Mouse (Mus musculus) T-cell, adult 66 days (primary cell): ENCODE data around the gene Cdsn. TPM values are rescaled to one million over a fixed set of nuclear protein-coding genes. Genes with fewer than 3 reads are reported as not detected.

Source experiments
- total RNA-seq, 2 experiments: library from RNA; stranded (reverse); gene quantifications; 3 replicates in 1 of 2; 4 replicates in 1 of 2; pipeline ENCODE4 v1.2.4; 2023

Cdsn gene
- total RNA-seq = not detected

GRCm38 (mm10) chr17:35551881-35552414 is at the start of gene Cdsn:
TSS of gene Cdsn (plus strand) at chr17:35552128.

GRCm38 (mm10) chr17:35505776-35506175 is 46.2 kb upstream of the Cdsn start, which contains the start of gene Pou5f1:
TSS of gene Pou5f1 (plus strand) at chr17:35506018.

GRCm38 (mm10) chr17:35516652-35517500 is 35.1 kb upstream of the Cdsn start, which contains the start of the genes Tcf19 and Cchcr1:
TSS of gene Tcf19 (minus strand) at chr17:35516824.
TSS of gene Cchcr1 (plus strand) at chr17:35517100.

GRCm38 (mm10) chr17:35532901-35533300 is 19.0 kb upstream of the Cdsn start, which contains the start of gene Psors1c2:
TSS of gene Psors1c2 (plus strand) at chr17:35533201.

DNA sequence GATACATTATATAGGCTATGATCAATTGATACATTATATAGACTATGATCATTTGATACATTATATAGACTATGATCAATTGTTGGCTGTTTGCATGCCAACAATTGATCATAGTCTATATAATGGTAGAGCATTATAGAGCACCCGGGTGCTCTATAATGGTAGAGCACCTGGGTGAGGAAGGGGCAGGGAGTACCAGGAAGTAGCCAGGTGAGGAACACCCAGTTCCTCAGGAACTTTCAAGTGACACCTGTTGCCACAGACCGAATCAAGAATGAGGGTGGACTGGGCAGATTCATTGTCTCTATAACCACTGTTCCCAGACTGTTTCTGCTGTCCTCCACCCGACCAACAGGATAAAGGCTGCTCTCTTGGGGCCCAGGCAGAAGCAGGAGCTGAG is 15.2 kb downstream of the Cdsn start, which contains the start of gene 2300002M23Rik:
TSS of gene 2300002M23Rik (plus strand) at position 301 of the 400 bp plus-strand sequence.

GRCm38 (mm10) chr17:35601249-35601648 is 49.3 kb downstream of the Cdsn start, which contains the start of gene Sfta2:
TSS of gene Sfta2 (plus strand) at chr17:35601549.

Other genes starting within 250 kb of the Cdsn start
- gene H2-Q1, start 231.7 kb upstream of the Cdsn start, total RNA-seq = 10 to 100 TPM; 17.9 to 23.8 TPM
- gene H2-Q2, start 209.9 kb upstream of the Cdsn start, total RNA-seq = 10 to 100 TPM; 13.7 to 17.0 TPM
- 100 to 1,000 TPM; 534 to 564 TPM for gene H2-Q4, start 172.5 kb upstream of the Cdsn start, total RNA-seq
- gene H2-Q6, start 127.3 kb upstream of the Cdsn start, total RNA-seq = 100 to 1,000 TPM; 203 to 218 TPM
- 100 to 1,000 TPM; 546 to 576 TPM for gene H2-Q7, start 113.0 kb upstream of the Cdsn start, total RNA-seq
- gene H2-Q10, start 82.0 kb upstream of the Cdsn start, total RNA-seq = 10 to 100 TPM; 83.5 to 96.7 TPM
- 1 to 10 TPM in 1 of 2 experiments, not detected in 1; 1.1 TPM for gene Pou5f1, start 46.1 kb upstream of the Cdsn start, total RNA-seq
- 10 to 100 TPM in 1 of 2 experiments, 1 to 10 TPM in 1; 9.7 to 14.6 TPM for gene Tcf19, start 35.3 kb upstream of the Cdsn start, total RNA-seq
- 10 to 100 TPM; 16.7 to 18.7 TPM for gene Cchcr1, start 35.0 kb upstream of the Cdsn start, total RNA-seq
- under 1 TPM in 1 of 2 experiments, not detected in 1; 0.70 TPM for gene Psors1c2, start 18.9 kb upstream of the Cdsn start, total RNA-seq
- not detected for gene 2300002M23Rik, start 15.3 kb downstream of the Cdsn start, total RNA-seq
- gene Sfta2, start 49.4 kb downstream of the Cdsn start, total RNA-seq = not detected
- gene Gm9573, start 74.5 kb downstream of the Cdsn start, total RNA-seq = not detected
- not detected for gene Mucl3, start 91.6 kb downstream of the Cdsn start, total RNA-seq
- gene Vars2, start 115.5 kb downstream of the Cdsn start, total RNA-seq = 10 to 100 TPM; 44.8 to 58.6 TPM
- gene Gtf2h4, start 121.6 kb downstream of the Cdsn start, total RNA-seq = 10 to 100 TPM; 13.8 to 18.2 TPM
- 10 to 100 TPM; 13.6 to 16.9 TPM for gene Ddr1, start 152.5 kb downstream of the Cdsn start, total RNA-seq